Mouse (Mus musculus): Measurements from ENCODE around the gene Iqck. TPM values are rescaled to one million over a fixed set of nuclear protein-coding genes. Genes with fewer than 3 reads are reported as not detected.

The Iqck gene
- polyA plus RNA-seq, 1 experiment from 2014 or later: 6.7 TPM

DNA sequence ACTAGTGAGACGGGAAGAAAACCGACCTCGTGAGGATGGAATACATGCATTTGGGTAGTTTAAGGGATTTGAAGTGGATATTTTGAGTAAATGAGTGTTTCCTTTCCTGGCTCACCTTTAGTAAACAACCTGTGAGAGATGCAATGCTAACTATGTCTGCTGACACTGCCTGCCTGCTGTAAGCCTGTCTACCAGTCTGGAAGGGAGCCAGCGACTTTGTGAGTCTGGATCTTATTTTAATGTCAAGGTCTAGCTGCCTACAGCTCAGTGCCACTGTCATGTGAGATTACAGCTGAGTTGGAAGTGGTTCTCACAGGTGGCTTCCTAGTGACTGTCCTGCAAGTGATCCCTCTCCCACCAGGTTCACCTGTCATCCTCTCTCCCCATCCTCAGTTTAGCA lies 49.0 kb downstream of the Iqck start:
- no peaks in the 10 kb centered on the region for H3K36me3 ChIP-seq
- 90% methylated on average over 4 of the region's 4 CpGs for WGBS
- no peaks in the 10 kb centered on the region for H3K9me3 ChIP-seq
- DNase-seq (ENCODE audit: low spot score): no peak
- H3K4me3 ChIP-seq: no peak overlapping the region
- peak overlapping the region; percentile 40; the same call in 1 of the 2 replicates for H3K27ac ChIP-seq
- H3K27me3 ChIP-seq (ENCODE audit: insufficient read depth, poor library complexity, severe bottlenecking): no peaks in the 10 kb centered on the region
- peaks cover 39% of the 10 kb centered on the region for H3K4me1 ChIP-seq (replicated peaks)

GRCm38 (mm10) chr7:118908961-118909515 lies 53.5 kb downstream of the Iqck start:
- no peaks in the 10 kb centered on the region for H3K36me3 ChIP-seq
- WGBS: 73% methylated on average over 8 of the region's 8 CpGs
- H3K4me3 ChIP-seq: no peak overlapping the region
- no peaks in the 10 kb centered on the region for H3K27me3 ChIP-seq (ENCODE audit: insufficient read depth, poor library complexity, severe bottlenecking)
- no peak for DNase-seq (ENCODE audit: low spot score)
- peaks cover 61% of the 10 kb centered on the region for H3K4me1 ChIP-seq (replicated peaks)
- no peaks in the 10 kb centered on the region for H3K9me3 ChIP-seq
- 0 out of 2 replicates have a peak overlapping the region, but pooled peaks have one; percentile 19 for H3K27ac ChIP-seq

- peaks cover 61% of the 10 kb centered on the region for H3K4me1 ChIP-seq (replicated peaks)
- no peak overlapping the region for H3K4me3 ChIP-seq
- no peaks in the 10 kb centered on the region for H3K9me3 ChIP-seq
- WGBS: 83% methylated on average over 2 of the region's 2 CpGs
- H3K27ac ChIP-seq: peak overlapping the region; percentile 81
- no peaks in the 10 kb centered on the region for H3K27me3 ChIP-seq (ENCODE audit: insufficient read depth, poor library complexity, severe bottlenecking)
- DNase-seq (ENCODE audit: low spot score): no peak
- no peaks in the 10 kb centered on the region for H3K36me3 ChIP-seq
Measured at GRCm38 (mm10) chr7:118910464-118910863, 54.9 kb downstream of the Iqck start.

DNA sequence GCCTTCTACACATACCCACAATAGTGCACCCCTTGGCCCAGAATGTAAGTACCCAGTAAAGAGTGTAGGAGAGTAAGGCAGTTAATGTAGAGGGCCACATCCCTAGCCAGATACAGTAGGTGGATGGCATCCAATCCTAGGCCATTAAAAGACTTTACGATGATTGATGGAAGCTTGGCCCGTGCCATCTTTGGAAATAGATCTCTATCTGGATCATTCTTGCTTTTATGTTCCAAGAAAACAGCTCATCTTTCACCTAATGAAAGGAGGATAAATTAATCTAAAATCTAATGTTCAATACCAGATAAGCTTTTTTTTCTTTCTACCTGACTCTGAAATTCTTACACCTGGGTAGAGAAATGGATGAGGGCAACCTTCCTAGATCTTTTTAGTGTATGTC lies 55.6 kb downstream of the Iqck start:
- Histone ChIP-seq H3K4me3 (no peak overlapping the region), H3K9me3 (no peaks in the 10 kb centered on the region), H3K27me3 (ENCODE audit: insufficient read depth, poor library complexity, severe bottlenecking) (no peaks in the 10 kb centered on the region), H3K36me3 (no peaks in the 10 kb centered on the region), H3K4me1 (replicated peaks) (peaks cover 61% of the 10 kb centered on the region), H3K27ac (peak overlapping the region; percentile 81)
- 91% methylated on average over 2 of the region's 2 CpGs for WGBS
- no peak for DNase-seq (ENCODE audit: low spot score)

GRCm38 (mm10) chr7:118911571-118911970 lies 56.0 kb downstream of the Iqck start:
- H3K27me3 ChIP-seq (ENCODE audit: insufficient read depth, poor library complexity, severe bottlenecking): no peaks in the 10 kb centered on the region
- no peaks in the 10 kb centered on the region for H3K36me3 ChIP-seq
- DNase-seq (ENCODE audit: low spot score): no peak
- 59% methylated on average over 7 of the region's 7 CpGs for WGBS
- H3K4me3 ChIP-seq: no peak overlapping the region
- H3K9me3 ChIP-seq: no peaks in the 10 kb centered on the region
- H3K27ac ChIP-seq: peak overlapping the region; percentile 81
- peaks cover 59% of the 10 kb centered on the region for H3K4me1 ChIP-seq (replicated peaks)

GRCm38 (mm10) chr7:118912049-118912490 lies 56.5 kb downstream of the Iqck start:
- peak; percentile 72 for DNase-seq (ENCODE audit: low spot score)
- H3K4me3 ChIP-seq: 0 out of 2 replicates have a peak overlapping the region, but pooled peaks have one; percentile 11
- WGBS: 19% methylated on average over 8 of the region's 8 CpGs
- H3K27ac ChIP-seq: peak overlapping the region; percentile 81
- no peaks in the 10 kb centered on the region for H3K27me3 ChIP-seq (ENCODE audit: insufficient read depth, poor library complexity, severe bottlenecking)
- no peaks in the 10 kb centered on the region for H3K9me3 ChIP-seq
- peaks cover 54% of the 10 kb centered on the region for H3K4me1 ChIP-seq (replicated peaks)
- no peaks in the 10 kb centered on the region for H3K36me3 ChIP-seq

DNA sequence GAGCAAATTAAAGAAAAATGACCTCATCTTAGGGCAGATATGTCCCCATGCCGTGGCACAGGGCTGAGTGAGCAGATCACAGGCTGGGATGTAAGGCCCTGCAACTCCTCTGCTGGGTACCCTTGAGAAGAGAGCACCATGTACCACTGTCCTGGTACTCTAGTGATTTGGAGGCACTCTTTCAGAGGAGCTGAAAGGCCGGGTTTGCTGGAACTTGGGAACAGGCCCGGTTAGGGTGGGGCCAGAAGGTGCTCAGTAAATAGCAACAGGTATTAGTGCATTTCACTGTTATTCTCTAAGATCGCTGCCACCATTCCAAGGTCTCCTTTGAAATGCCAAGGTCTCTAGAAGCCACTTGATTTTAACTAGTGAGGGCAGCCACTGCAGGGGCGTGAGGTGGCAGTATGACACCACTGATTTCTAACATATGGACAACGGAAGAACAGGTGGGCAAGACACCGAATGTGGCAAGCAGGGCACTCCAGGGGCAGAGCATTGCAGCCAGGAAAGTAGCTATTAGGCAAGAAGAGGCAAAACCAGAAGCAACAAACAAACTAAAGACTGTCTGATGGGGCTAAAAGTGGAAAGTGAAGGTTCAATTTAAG lies 59.1 kb downstream of the Iqck start:
- H3K9me3 ChIP-seq: no peaks in the 10 kb centered on the region
- DNase-seq (ENCODE audit: low spot score): no peak
- peaks cover 45% of the 10 kb centered on the region for H3K4me1 ChIP-seq (replicated peaks)
- H3K4me3 ChIP-seq: no peak overlapping the region
- no peaks in the 10 kb centered on the region for H3K36me3 ChIP-seq
- H3K27me3 ChIP-seq (ENCODE audit: insufficient read depth, poor library complexity, severe bottlenecking): no peaks in the 10 kb centered on the region
- 84% methylated on average over 7 of the region's 7 CpGs for WGBS
- H3K27ac ChIP-seq: peak overlapping the region; percentile 64

DNA sequence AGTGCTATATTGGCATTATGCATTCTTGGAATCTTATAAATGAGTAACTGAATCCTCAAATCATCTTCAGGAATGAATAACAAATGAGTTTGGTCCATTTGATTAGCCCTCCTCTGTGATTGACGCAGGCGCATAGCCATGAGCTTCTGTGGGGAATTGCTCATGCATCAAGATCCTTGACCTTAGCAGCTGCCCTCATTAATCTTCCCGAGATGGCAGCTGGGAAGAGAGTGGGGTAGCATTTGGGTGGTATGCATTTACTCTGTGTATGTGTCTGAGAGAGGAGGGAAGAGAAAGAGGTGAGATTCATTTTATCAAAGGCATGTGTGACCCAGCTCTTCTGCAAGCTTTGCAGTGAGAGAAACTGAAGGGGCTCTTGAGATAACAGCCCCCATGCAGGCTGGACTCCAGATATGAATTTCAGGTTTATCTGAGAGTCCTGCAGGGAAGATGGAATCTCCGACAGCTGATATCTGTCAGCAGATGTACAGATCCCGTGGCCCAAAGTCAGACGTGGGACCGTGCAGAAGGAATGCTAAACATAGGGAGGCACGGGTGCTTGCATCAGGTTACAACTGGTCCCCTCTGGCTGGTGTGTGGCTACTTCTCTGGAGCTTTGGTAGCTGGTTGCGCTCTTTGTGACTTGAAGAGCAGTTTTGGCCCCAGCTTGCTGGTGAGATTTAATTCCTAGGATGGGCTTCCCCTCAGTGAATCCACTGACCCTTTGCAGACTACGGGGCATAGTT lies 63.9 kb downstream of the Iqck start:
- Histone ChIP-seq H3K4me1 (replicated peaks) (peaks cover 29% of the 10 kb centered on the region), H3K9me3 (no peaks in the 10 kb centered on the region), H3K4me3 (no peak overlapping the region), H3K27me3 (ENCODE audit: insufficient read depth, poor library complexity, severe bottlenecking) (no peaks in the 10 kb centered on the region), H3K27ac (peak overlapping the region; percentile 83), H3K36me3 (no peaks in the 10 kb centered on the region)
- DNase-seq (ENCODE audit: low spot score): peak; percentile 69
- 47% methylated on average over 10 of the region's 10 CpGs for WGBS

- peaks cover 33% of the 10 kb centered on the region for H3K4me1 ChIP-seq (replicated peaks)
- 0 out of 2 replicates have a peak overlapping the region, but pooled peaks have one; percentile 30 for H3K27ac ChIP-seq
- no peak for DNase-seq (ENCODE audit: low spot score)
- 73% methylated on average over 4 of the region's 4 CpGs for WGBS
- H3K4me3 ChIP-seq: no peak overlapping the region
- no peaks in the 10 kb centered on the region for H3K9me3 ChIP-seq
- no peaks in the 10 kb centered on the region for H3K27me3 ChIP-seq (ENCODE audit: insufficient read depth, poor library complexity, severe bottlenecking)
- no peaks in the 10 kb centered on the region for H3K36me3 ChIP-seq
Measured at GRCm38 (mm10) chr7:118922441-118923202, 67.1 kb downstream of the Iqck start.

DNA sequence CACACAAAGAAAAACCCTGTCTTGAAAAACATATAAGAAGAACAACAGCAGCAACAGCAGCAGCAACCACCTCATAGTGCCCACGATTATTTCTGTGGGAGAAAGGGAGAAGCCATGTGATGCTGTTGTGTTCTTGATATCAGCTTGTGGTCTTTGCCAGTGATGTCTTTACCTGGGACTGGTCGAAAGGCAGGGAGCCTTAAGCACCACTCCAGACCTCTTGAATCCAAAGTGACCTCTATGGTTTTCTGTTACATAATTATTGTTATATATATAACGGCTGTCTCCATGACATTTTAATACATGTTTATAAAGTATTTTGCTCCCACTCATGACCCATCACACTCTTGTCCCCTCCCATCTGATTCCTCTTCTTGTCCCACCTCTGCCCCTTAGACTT lies 70.0 kb downstream of the Iqck start:
- DNase-seq (ENCODE audit: low spot score): no peak
- WGBS: 88% methylated on average over 3 of the region's 3 CpGs
- Histone ChIP-seq H3K36me3 (no peaks in the 10 kb centered on the region), H3K4me1 (replicated peaks) (peaks cover 24% of the 10 kb centered on the region), H3K4me3 (no peak overlapping the region), H3K9me3 (no peaks in the 10 kb centered on the region), H3K27ac (no peak overlapping the region), H3K27me3 (ENCODE audit: insufficient read depth, poor library complexity, severe bottlenecking) (no peaks in the 10 kb centered on the region)

- H3K4me3 ChIP-seq: no peak overlapping the region
- no peaks in the 10 kb centered on the region for H3K36me3 ChIP-seq
- WGBS: 89% methylated on average over 6 of the region's 6 CpGs
- no peak for DNase-seq (ENCODE audit: low spot score)
- peaks cover 27% of the 10 kb centered on the region for H3K4me1 ChIP-seq (replicated peaks)
- no peak overlapping the region for H3K27ac ChIP-seq
- H3K27me3 ChIP-seq (ENCODE audit: insufficient read depth, poor library complexity, severe bottlenecking): no peaks in the 10 kb centered on the region
- no peaks in the 10 kb centered on the region for H3K9me3 ChIP-seq
Measured at GRCm38 (mm10) chr7:118926516-118927260, 71.1 kb downstream of the Iqck start.

- no peak for DNase-seq (ENCODE audit: low spot score)
- Histone ChIP-seq H3K4me3 (no peak overlapping the region), H3K27ac (no peak overlapping the region), H3K27me3 (ENCODE audit: insufficient read depth, poor library complexity, severe bottlenecking) (no peaks in the 10 kb centered on the region), H3K4me1 (replicated peaks) (peaks cover 28% of the 10 kb centered on the region), H3K36me3 (no peaks in the 10 kb centered on the region), H3K9me3 (no peaks in the 10 kb centered on the region)
- WGBS: 90% methylated on average over 2 of the region's 2 CpGs
Measured at GRCm38 (mm10) chr7:118927279-118927678, 71.7 kb downstream of the Iqck start.

All from hindbrain, embryonic 10.5 days (tissue).